Mouse (Mus musculus): ENCODE measurements at regions not wholly inside any gene's neighbourhood (a gene's known extent, or its start where the extent isn't known, plus 50 kb on each side); places are given as distances from the start of the nearest gene placed in this dataset.

DNA sequence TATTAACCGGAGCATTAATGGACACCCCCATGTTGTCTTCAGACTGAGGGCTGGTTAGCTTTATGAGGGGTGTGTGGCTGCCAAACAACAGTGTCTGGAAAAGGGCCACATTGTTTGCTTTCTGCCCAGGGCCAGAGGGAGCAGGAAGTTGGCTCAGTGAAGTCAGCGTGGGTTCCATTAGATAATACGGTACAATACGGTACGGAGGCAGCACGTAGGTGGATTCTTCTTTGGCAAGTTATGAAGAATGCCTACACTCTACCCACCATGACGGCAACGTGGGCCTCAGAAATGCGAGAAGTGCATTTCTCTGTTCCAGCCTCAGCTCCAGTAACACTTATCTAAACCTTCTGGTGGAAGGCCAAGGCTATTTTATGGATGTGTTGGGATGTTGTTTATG is 108.2 kb downstream of the Gm10260 start:
- DNase-seq (ENCODE audit: extremely low spot score, low spot score) = no peak

DNA sequence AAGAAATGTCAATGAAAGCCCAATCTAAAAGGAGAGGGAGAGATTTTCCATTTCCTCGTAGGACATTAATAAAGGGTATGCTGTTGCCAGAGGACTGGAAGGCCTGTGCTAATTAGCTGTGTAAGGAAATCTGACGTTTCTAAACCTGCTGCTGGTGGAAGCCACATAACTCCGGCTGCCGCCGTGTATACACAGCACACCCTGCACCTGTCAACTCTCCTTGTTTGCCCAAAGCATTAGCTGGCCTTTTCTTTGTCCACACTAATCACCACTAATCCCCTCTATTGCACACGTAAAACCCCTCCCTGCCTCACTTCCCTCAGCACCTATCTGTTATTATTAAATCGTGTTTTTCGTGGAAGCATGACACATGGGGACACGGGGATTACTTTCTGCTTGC is 108.7 kb downstream of the Gm10260 start:
- DNase-seq (ENCODE audit: extremely low spot score, low spot score) = no peak

DNA sequence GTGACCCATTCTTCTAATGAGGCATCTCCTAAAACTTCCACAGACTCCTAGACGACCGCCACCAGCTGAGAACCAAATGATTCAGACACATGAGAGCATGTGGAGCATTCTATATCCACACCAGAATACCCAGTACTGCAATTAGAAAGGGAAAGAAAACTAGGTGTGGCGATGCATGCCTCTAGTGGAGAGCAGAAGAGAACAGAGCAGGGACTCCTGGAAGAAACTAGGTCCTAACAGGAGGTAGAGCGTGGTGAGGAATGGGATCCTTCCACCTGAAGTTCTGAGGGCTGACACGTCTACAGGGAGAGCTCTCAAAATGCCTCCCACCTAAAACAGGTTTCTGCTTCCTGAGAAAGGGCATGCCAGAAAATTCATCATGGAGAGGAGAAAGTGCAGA is 109.3 kb downstream of the Gm10260 start:
- no peak for DNase-seq (ENCODE audit: extremely low spot score, low spot score)

DNA sequence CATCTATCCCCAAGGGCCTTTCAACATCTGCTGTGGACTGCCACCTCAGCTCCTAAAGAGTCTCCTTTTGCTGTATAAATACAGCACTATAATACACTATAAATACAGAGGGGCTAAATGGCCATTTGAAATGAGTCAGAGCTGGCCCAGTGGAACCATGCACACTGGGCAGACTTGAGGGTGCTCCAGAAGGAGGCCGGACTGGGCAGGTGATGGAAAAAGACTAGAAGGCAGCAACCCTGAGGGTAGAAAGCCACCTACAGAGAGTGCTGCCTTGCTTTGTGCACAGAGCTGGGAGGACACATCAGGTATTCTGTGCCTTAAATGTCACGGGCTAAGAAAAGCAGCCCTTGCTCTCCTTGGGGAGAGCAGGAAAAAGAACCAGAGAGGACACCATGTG is 110.2 kb downstream of the Gm10260 start:
- no peak for DNase-seq (ENCODE audit: extremely low spot score, low spot score)

DNA sequence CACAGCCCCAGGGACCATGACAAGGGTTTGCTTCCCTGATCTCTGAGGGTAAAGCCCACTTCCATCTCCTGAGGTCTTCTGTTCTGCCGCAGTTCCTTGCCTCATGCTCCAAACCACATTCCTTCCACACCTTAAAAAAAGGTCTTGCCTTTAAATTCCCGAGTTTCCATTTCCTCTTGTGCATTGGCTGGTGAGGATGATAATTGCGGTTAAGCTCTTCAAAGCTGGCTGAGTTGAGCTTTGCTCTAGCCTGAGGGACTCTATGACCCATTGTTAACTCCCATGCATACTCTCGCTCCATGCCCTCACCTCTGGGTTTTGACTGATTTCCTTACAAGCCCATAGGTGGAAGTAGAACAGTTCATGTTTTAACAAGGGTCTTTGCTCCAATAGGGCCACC is 112.9 kb downstream of the Gm10260 start:
- DNase-seq (ENCODE audit: extremely low spot score, low spot score) = no peak

GRCm38 (mm10) chr13:97646021-97646385 is 114.4 kb downstream of the Gm10260 start:
- no peak for DNase-seq (ENCODE audit: extremely low spot score, low spot score)

DNA sequence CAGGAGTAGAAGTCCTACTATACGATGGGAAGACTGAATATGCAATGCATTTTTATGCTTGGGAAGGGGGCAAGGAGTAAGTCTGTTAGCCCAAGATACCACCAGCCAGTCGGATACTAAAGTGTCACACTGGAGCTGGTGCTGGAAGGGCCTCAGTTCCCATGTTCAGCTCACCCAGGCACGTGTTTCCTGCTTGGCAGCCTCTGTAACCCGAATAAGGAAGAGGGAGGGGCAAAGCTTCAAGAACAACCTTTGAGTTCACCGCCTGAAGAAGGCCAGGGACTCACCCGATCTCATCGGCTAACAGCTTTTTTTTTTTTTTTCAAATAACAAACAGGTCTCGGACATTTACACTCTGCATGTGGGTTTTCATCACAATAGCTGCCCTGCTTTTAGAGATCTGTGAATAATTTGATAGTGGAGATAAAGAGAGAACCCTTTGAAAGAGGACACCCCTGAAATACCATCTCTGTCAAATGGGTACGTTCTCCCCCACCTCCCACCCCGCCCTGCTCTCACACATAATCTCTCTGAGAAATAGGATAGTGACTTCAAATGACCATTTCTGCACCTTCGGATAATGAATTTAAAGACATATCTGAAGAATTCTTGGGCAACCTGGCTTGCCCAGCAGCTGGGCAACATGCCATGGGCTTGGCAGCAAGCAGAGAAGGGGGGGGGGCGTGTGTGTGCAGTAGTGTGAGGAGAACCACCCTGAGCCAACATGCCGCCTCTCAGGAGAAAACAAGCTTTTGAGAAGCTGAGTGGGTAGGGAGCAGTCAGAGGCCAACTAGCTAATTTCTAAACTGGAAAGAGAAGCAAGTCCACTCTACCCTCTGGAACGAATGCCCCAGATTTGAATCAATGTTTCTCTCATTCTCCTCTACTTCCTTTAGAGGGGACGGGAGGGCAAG is 115.1 kb downstream of the Gm10260 start:
- DNase-seq (ENCODE audit: extremely low spot score, low spot score) = no peak

DNA sequence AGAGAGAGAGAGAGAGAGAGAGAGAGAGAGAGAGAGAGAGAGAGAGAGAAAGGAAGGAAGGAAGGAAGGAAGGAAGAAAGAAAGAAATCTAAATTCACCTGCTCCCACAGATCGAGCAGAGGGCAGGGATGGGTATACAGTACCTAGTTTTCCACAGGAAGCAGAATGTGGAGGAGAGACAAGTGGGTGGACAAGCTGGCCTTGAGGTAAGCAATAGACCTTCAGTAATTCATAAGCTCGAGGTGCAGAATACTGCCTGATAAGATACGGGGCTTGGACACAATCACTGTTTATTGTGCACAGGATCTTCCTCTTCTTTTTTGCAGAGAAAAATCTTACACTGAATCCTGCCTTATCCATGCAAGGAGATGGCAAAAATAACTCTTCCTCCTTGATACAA is 120.2 kb downstream of the Gm10260 start:
- DNase-seq (ENCODE audit: extremely low spot score, low spot score) = no peak

- no peak for DNase-seq (ENCODE audit: extremely low spot score, low spot score)
These were observed 120.8 kb downstream of the Gm10260 start for GRCm38 (mm10) chr13:97639656-97640055.

GRCm38 (mm10) chr13:97638457-97639088 is 121.9 kb downstream of the Gm10260 start:
- DNase-seq (ENCODE audit: extremely low spot score, low spot score) = no peak

- DNase-seq (ENCODE audit: extremely low spot score, low spot score) = no peak
These were observed 122.9 kb downstream of the Gm10260 start for GRCm38 (mm10) chr13:97637506-97637905.

GRCm38 (mm10) chr13:97634041-97634788 is 126.2 kb downstream of the Gm10260 start:
- no peak for DNase-seq (ENCODE audit: extremely low spot score, low spot score)

- no peak for DNase-seq (ENCODE audit: extremely low spot score, low spot score)
These were observed 126.9 kb downstream of the Gm10260 start for GRCm38 (mm10) chr13:97633551-97633950.

DNA sequence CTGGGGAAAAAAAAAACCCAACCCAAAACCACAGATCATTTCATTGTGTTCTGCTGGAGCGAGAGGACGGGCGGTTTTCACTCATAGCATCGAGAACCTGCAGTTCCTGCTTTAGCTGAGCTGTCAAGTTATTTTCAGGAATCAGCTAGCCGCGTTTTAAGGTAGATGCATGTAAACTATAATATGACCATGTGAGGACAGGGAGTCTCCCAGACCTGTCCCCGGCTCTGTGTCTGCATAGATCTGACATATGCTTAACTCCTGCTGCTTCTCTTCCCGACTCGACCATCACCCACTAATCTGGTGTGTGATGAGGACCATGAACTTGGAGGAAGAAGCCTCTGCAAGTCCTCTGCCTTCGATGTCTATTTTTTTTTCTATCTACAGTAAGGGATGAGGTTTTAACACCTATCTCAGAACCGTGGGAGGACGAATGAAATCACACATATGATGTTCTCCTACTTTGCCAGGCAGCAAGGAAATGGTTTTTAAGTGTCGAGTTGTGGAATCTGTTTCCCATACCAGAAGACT is 128.5 kb downstream of the Gm10260 start:
- DNase-seq (ENCODE audit: extremely low spot score, low spot score) = no peak

- no peak for DNase-seq (ENCODE audit: extremely low spot score, low spot score)
These were observed 129.5 kb downstream of the Gm10260 start for GRCm38 (mm10) chr13:97630921-97631320.

DNA sequence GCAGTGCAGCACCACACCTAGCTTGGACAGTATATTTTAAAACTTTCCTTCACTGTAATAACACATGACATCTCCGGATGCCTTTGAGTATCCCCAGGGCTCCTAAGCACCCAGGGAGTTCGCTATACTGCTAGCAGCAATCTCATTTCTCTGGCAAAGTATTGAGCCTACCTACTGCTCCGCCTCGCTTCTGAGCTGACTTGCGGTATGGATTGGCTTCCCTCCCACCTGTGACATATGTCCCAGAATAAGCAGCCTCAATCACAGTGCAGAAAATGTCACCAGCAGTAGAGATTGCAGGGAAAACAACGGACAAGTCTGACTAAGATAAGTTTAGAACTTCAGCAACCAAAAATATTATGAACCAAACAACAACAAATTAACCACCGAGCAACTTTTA is 131.8 kb downstream of the Gm10260 start:
- DNase-seq (ENCODE audit: extremely low spot score, low spot score) = no peak

DNA sequence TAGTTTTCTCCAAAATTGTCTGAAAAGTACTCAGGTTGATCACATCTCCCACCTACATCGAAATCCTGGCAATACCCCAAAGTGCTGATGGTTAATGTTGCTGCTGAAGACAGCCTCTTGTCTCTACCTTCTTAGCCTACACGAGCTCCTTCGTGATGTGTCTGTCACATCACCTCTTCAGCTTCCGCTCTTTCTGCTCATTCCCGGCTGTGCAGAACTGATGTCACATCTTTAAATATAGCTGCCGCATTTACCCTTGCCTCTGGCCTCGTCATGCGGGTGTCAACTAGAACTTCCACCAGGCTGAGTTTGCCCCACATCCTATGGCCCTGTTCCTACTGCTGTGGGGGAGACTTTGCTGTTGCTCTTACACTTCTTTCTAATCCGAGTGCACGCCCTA is 133.2 kb downstream of the Gm10260 start:
- DNase-seq (ENCODE audit: extremely low spot score, low spot score) = no peak

GRCm38 (mm10) chr13:97626786-97627185 is 133.6 kb downstream of the Gm10260 start:
- DNase-seq (ENCODE audit: extremely low spot score, low spot score) = no peak

DNA sequence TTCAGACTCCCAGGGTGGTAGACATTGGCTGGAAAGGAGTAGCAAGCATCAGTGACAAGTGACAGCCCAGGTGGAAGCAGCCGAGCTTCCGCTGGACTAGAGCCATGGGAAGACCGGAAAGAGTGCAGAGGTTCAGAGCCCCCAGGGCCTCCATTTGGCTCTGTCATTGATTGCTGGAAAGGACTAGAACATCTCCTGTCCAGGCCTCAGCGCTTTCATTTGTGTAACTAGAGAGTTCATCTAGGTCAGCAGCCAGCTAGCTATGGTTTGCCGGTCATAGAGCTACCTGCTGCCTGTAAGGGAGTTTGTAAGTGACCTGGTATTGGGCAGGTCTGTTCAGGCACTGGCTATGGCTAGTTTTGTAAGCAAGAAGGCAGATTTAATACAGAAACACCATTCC is 134.3 kb downstream of the Gm10260 start:
- no peak for DNase-seq (ENCODE audit: extremely low spot score, low spot score)

GRCm38 (mm10) chr13:97625391-97625790 is 135.0 kb downstream of the Gm10260 start:
- DNase-seq (ENCODE audit: extremely low spot score, low spot score) = no peak

GRCm38 (mm10) chr13:97618190-97618586 is 142.2 kb downstream of the Gm10260 start:
- DNase-seq (ENCODE audit: extremely low spot score, low spot score) = no peak

Measured in neural tube, embryonic 10.5 days (tissue).